Mouse (Mus musculus): ENCODE measurements around the gene Gnai2.
"Not testable (repeated sequence)": the region's sequence is repeated elsewhere in the genome, so short reads cannot be mapped to it uniquely, and the experiment has no call there.

Gnai2 gene

GRCm38 (mm10) chr9:107635279-107636028, at the start of gene Gnai2:
Gene Gnai2 (minus strand): TSS chr9:107635367.
- ATAC-seq (ENCODE audit: low TSS enrichment), result peak; percentile 86

DNA sequence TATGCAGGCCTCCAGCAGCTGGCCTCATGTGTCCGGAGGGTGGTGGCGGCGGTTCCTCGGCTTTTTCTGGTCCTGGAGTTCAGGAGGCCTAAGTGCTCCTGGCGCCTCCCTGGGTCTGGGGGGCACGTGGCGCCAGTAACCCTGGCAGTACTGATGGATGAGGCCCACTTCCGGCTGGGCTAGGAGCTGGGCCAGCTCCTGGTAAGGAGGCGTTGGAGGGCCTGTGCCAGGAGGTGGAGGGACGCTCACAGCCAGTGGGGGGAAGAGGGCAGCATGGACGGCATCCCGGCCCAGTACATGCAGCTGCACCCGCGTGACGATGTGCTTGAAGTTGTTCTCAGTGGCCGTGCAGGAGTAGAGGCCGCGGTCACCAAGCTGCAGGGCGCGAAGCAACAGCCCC, 47.2 kb upstream of the Gnai2 start:
- no peak for ATAC-seq (ENCODE audit: low TSS enrichment)

GRCm38 (mm10) chr9:107679501-107679900, 44.3 kb upstream of the Gnai2 start, which contains the start of gene Gnat1:
Gene Gnat1 (minus strand): TSS chr9:107679712.
- ATAC-seq (ENCODE audit: low TSS enrichment), result no peak

DNA sequence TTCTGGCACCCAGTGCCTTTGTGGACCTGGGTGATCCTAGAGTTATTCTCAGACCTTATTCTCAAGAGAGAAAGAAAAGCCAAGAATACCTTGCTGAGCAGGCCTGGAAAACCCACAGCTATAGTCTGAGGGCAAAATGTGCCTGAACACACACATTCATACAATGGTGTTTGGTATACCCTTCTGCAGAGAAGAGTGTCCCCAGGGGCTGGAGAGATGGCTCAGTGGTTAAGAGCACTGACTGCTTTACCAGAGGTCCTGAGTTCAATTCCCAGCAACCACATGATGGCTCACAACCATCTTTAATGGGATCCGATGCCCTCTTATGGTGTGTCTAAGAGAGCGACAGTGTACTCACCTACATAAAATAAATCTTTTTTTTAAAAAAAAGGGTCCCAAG, 43.7 kb upstream of the Gnai2 start:
- no peak for ATAC-seq (ENCODE audit: low TSS enrichment)

DNA sequence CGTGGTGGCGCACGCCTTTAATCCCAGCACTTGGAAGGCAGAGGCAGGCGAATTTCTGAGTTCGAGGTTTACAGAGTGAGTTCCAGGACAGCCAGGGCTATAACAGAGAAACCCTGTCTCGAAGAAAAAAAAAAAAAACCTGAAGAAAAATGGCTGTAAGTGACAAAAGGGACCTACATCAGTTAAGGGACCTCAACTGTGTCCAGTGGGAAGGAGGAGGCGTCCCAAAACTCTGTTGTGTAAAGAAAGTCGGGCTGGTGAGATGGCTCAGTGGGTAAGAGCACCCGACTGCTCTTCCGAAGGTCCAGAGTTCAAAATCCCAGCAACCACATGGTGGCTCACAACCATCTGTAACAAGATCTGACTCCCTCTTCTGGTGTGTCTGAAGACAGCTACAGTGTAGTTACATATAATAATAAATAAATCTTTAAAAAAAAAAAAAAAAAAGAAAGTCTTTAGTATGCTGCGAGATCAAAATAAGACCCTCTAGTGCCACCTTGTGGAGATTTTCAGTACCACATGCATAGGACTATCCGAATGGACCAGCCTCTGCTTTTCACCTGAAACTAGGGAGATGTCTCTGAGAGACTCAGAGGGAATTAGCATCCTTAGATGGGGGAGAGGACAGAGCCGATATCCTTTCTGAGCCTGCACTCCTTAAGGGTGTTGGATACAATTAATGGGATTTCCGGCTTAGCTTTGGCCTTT, 42.8 kb upstream of the Gnai2 start:
- ATAC-seq (ENCODE audit: low TSS enrichment), result not testable (repeated sequence)

DNA sequence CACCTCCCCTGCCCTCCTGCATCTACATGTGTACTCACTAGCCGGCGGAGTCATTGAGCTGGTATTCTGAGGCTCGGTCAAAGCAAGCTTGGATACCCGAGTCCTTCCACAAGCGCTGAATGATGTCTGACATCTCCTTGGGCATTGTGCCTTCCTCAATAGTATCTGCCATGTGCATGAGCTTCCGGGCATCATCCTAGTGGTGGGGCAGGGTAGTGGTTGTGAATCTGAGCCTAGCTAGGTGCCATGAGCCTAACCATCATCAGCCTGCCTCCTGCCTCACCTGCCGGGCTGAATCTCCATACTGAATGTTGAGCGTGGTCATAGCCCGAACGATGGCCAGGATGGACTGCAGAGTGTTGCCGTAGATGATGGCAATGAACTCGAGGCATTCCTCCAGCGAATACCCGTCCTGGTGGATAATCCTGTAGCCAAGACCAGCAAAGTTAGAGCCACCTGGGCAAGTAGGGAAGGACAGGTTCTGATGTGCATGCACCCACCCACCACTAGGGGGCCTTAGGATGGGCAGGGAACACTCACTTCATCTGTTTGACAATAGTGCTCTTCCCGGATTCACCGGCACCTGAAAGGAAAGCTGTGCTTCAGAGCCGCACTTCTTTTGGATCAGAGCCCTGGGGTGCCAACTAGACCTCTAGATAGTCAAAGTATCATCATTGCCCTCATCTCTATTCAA, 42.1 kb upstream of the Gnai2 start:
- ATAC-seq (ENCODE audit: low TSS enrichment), result 0 out of 2 replicates have a peak, but pooled peaks have one; percentile 59

- 0 out of 2 replicates have a peak, but pooled peaks have one; percentile 24 for ATAC-seq (ENCODE audit: low TSS enrichment)
Observed at GRCm38 (mm10) chr9:107676302-107676701, 41.1 kb upstream of the Gnai2 start.

- peak; percentile 75 for ATAC-seq (ENCODE audit: low TSS enrichment)
Observed at GRCm38 (mm10) chr9:107675671-107676301, 40.6 kb upstream of the Gnai2 start.

DNA sequence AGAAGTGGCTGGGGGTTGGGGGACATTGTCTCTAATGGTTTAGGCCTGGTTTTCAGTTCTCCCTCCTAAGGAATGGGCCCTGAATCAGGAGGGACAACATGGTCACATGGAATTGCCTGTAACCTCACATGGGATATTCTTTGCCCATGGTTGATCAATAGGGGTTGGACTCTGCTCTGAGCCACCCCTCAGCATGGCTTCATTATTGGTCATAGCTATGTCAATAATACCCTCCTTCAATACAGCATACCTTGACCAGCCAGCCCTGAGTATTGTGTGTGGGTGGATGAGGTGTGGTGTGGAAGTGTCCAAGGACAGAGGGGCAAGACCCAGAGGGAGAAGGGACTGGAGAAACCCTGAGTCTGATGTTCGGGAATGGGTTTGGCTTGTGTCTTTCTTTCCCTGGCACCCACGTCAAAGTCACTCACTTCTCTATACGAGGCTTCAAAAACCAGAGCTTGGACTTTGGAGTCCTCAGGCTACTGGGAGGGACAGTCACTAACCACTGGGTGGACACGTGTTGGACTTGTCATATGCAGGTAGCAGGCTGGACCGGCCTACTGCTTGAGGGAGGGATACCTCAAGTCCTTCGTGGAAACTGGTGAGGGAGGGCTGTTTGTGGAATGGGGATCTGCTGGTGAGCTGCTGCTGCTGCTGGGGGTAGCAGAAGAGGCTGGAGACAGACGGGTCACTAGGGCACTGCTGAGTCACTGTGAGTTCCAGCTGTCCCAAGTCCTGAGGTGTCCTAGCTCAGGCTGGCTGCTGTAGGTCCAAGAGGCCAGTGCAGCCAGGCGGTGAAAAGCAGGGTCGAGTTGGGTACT, 39.7 kb upstream of the Gnai2 start:
- ATAC-seq (ENCODE audit: low TSS enrichment), result no peak

DNA sequence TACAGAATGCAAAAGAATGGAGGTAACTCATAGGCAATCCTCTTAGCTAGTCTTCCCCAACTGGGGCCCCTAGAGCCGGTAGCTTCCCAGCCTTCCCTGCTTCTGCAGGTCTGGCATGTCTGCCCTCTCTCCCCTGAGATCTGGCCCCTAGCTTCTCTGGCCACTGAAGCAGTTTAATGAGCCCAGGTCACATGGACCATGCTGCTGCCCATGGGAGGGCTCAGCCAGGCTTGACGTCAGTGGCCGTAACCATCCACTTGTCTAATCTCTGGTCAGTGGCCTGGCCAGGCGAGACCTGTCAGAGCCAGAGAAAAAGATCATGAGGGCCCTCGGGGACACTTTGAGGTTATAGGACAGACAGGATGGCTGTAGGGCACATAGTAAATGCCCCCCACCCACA, 35.1 kb upstream of the Gnai2 start:
- ATAC-seq (ENCODE audit: low TSS enrichment), result no peak

- no peak for ATAC-seq (ENCODE audit: low TSS enrichment)
Observed at GRCm38 (mm10) chr9:107669480-107669945, 34.3 kb upstream of the Gnai2 start, which contains the start of gene Slc38a3. Gene Slc38a3 (minus strand): TSS chr9:107669530.

DNA sequence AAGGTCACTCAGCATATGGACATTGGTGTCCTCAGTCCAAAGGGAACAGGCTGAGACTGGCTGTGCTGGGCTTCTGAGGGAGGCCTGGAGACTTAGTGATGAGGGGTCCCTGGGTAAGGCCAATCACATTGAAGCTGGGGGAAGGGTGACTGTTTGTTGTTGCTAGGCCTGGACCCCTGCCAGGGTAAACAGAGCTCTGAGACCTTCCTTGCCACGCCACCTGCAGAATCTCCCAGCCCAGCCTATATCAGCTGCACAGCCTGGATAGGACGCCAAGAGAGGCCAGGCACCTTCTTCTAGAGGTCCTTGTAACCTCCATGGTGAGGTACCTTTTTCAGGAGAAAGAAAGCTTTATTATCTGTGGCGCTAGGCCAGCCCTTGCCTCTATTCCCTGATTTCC, 33.7 kb upstream of the Gnai2 start:
- ATAC-seq (ENCODE audit: low TSS enrichment), result no peak

DNA sequence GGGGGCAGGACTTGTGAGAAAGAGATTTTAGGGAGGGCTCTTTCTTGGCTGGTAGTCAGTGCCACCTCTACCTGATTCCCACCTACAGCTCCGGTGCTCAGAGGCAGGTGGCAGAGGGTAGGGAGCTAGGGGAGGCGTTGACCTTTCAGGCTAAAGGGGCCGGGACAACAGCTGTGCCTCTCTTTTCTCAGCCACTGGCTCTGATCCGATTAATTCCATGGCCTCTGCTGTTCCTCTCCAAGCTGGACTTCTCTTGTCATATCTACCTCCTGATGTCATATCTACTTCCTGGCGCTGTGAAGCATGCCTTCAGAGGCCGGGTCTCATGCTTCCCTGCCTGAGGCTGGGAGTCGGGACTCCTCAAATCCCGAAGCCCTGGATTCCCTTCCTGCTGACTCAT, 32.8 kb upstream of the Gnai2 start:
- no peak for ATAC-seq (ENCODE audit: low TSS enrichment)

- ATAC-seq (ENCODE audit: low TSS enrichment), result no peak
Observed at GRCm38 (mm10) chr9:107667219-107667618, 32.1 kb upstream of the Gnai2 start.

DNA sequence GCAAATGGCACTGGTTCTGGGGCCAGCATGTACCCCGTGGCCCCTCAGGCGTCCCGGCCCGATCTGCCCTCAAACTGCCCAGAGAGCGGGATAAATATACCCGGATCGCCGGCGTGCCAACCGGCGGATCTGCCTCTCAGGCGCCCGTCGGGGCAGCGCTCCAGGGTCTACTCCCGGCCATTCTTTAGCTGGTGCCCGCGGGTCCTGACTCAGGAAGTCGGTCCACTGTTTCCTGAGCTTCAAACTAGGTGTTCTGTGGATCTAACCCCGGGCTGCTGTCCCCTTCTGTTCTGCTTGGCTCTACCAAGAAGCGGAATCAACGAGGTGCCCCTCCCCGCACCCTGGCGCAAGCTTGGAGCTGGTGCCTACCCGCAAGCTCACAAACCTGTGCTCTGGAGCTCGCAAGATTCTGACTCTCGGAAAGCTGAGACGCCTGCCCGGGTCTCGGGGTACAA, 31.6 kb upstream of the Gnai2 start:
- ATAC-seq (ENCODE audit: low TSS enrichment), result no peak

DNA sequence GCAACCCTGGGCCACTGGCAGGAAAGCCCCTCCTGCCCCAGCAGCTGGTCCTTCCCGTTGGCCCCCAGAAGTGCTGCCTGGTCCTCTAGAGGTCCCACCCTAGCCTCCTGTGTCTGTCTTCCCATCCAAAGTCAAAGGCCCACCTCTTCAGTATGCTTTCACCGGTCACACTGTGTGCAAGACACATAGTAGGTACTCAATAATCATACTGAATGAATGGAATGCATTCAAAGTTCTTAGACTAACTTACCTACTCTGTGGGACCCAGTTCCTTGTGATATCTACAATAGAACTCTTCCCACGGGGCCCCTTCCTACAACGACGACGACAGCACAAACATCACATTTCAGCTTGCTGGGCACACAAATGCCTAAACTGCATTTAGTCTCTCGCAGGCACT, 30.1 kb upstream of the Gnai2 start:
- ATAC-seq (ENCODE audit: low TSS enrichment), result no peak

DNA sequence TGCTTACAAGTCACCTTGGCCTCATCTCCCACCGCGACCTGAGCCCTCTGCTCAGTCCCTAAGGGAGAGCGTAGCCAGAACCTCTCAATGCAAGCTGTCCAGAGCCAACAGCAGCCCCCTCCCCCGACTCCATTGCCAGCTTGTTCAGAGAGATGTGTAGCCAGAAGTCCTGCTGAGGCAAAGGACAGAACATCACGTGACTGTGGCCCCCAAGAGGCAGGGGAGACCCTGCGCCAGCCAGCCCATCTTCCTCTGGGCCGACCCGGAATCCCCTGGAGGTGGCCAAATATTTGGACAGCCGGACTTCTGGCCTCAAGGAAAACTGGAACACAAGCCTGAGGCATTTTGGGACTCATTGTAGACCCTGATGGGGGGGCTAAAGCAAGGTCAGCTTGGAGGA, 28.4 kb upstream of the Gnai2 start:
- ATAC-seq (ENCODE audit: low TSS enrichment), result no peak

DNA sequence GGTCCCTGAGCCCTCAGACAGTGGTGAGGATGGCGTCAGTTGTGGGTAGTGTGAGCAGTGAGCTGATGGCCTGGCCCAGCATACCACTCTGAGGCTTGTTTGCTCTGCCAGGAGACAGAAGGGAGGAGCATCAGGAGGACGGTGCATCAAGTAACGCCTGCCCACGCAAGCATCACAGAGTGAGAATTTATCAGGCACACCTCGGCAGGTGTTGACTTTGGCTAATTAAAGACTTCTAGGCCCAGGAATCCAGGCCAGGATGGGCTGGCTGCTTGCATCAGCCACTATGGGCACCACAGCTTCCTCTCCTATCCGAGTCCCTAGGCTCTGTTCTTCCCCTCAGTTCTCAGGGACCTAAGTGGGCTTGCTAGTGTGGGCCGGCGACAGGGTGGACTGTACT, 27.2 kb upstream of the Gnai2 start:
- no peak for ATAC-seq (ENCODE audit: low TSS enrichment)

DNA sequence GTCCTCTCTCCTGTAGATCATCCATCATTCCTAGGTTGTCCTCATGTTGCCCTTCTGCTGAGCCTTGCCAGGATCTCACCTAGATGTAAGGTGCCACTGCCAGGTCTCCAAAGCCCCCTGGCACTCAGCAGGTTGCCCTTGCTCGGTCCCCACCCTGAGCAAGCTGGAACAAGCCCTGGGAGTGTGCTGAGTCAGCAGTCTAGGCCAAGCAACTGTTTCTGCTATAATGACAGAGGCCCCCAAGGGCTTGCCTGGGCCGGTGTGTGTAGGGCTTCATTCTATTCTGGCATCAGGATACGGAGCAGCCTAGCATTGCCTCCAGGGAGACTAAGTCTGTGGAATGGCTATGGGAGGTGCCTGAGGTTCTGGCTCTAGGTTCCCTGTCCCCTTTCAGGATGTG, 25.6 kb upstream of the Gnai2 start:
- no peak for ATAC-seq (ENCODE audit: low TSS enrichment)

GRCm38 (mm10) chr9:107659961-107660360, 24.8 kb upstream of the Gnai2 start:
- peak; percentile 21 for ATAC-seq (ENCODE audit: low TSS enrichment)

- peak; percentile 92 for ATAC-seq (ENCODE audit: low TSS enrichment)
Observed at GRCm38 (mm10) chr9:107659551-107659950, 24.4 kb upstream of the Gnai2 start.

Measured in frontal cortex, adult (tissue).